Mouse (Mus musculus): ENCODE measurements at regions not wholly inside any gene's neighbourhood (a gene's known extent, or its start where the extent isn't known, plus 50 kb on each side); places are given as distances from the start of the nearest gene placed in this dataset.

- DNase-seq (ENCODE audit: extremely low read depth, low read depth, low spot score) = no peak
These were observed 3879.6 kb upstream of the Gm7489 start for GRCm38 (mm10) chr15:50005142-50005541.

DNA sequence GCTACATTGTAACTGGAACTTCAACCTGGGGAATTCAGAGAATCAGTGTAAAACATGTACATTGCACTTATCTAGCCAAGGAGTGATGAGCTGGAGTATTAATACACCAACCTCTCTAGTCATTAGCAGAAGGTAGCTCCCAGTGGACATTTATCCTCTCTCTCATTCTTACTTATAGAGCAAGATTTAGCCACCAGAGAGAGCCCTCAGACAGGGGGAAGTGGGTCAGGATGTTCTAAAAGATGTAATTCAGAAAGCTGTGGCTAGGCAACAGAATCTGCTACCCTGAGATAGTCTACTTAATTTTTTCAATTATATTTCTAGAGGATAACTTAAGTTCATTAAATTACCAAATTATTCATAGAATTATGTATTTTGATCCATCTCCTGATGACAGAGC is 3838.1 kb upstream of the Gm7489 start:
- no peak for DNase-seq (ENCODE audit: extremely low read depth, low read depth, low spot score)

DNA sequence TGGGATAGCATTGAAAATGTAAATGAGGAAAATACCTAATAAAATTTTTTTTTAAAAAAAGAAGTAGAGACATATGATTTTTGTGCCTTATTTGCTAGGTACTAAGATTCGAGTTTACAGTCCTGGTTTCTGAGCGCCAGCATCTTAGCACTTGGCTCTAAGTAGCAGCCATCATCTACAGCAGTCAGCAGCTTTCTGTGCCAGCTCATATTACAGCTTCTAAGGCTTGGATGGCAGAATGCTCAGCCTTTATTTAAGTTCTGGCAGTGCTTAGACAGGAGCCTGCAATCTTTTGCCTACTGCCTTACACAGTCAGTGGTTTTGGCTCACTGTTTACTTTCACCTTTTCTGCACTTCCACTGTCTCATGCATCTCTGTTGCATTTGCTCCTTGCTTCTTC is 3831.2 kb upstream of the Gm7489 start:
- no peak for DNase-seq (ENCODE audit: extremely low read depth, low read depth, low spot score)

GRCm38 (mm10) chr15:50053892-50054291 is 3830.8 kb upstream of the Gm7489 start:
- no peak for DNase-seq (ENCODE audit: extremely low read depth, low read depth, low spot score)

DNA sequence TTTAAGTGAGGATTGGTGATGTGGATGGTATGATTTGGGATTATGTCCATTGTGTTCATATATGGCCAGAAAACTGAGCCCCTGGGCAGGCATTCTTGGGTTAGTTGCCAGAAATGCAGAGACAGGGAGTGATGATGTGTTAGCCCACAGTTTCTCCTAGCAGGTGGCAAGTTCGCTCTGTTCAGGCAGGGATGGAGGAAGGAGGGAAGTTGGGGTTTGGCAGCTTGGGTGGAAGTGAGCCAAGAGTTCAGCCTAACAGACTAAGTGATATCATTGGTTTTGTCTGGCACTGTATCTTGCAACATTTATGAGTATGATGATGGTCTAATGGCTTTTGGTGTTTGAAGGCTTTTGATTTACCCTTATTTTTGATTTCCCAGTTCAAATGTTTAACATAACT is 3806.5 kb upstream of the Gm7489 start:
- DNase-seq (ENCODE audit: extremely low read depth, low read depth, low spot score) = no peak

DNA sequence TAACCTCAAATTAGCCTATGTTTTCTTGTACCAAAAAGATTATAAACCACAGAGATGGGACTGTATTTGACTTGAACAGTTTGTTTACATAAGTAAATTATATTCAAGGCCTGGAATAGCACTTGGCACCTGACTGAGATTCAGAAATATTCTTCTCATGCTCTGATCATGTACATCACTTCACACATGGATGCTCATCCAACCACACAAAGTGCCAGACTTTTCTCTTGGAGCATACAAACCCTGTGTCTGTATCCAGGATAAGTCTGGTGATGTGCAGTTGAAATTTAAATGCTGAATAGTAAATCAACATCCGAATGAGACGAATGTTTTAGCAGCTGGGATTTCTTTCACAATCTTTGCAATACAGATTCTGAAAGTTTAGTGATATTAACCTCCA is 3802.3 kb upstream of the Gm7489 start:
- no peak for DNase-seq (ENCODE audit: extremely low read depth, low read depth, low spot score)

DNA sequence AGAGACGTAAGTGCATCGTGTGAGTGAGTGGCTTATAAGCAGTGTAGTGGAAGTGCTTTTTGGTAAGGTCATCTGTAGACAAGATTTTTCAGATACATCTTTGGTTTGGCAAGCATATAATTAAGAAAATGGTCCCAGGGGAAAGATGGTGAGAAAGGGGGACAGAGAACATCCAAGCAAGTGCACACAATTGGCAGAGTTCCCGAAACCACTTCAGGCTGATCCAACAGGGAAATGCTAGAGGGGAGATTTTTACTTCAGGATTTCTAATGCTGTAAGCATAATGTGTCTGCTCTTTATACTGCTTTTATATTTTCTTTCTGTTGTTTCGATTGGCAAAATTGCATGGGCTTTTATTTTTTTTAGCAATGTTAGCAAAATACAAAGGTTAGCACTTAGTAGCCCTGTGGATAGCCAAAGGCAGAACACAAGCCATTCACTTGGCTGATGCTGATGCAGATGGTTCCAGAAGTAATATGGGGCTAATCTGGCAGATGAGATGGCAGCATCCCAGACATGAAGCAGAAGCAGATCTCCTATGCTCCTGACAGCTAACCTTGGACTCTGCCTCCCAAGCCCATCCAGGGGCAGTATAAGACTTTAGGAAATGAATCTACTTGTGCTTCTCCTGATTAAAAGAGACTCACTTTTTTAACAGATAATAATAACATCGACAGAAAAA is 3782.0 kb upstream of the Gm7489 start:
- peak; percentile 37 for DNase-seq (ENCODE audit: extremely low read depth, low read depth, low spot score)

DNA sequence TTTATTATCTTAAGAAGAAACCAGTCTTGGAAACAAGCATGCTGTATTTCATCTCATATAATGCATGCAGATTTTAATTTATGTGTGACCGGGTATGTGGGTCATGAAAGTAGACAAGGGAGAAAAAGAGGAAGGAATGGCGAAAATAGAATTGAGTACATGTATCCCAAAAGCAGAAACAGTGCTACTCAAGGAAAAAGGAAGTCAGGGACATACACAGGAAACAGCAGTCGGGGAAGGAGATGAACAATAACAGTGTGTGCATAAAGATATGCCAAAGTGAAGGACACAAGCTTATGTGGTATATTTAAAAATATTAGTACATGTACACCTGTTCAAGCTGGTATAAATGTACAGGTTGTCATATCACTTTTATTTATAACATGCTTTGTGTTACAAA is 3775.8 kb upstream of the Gm7489 start:
- no peak for DNase-seq (ENCODE audit: extremely low read depth, low read depth, low spot score)

- no peak for DNase-seq (ENCODE audit: extremely low read depth, low read depth, low spot score)
These were observed 3730.8 kb upstream of the Gm7489 start for GRCm38 (mm10) chr15:50153863-50154262.

GRCm38 (mm10) chr15:50172276-50172772 is 3712.4 kb upstream of the Gm7489 start:
- no peak for DNase-seq (ENCODE audit: extremely low read depth, low read depth, low spot score)

GRCm38 (mm10) chr15:50183185-50183584 is 3701.5 kb upstream of the Gm7489 start:
- DNase-seq (ENCODE audit: extremely low read depth, low read depth, low spot score) = no peak
